Mouse (Mus musculus) stomach, embryonic 15.5 days (tissue): ENCODE measurements at regions not wholly inside any gene's neighbourhood (a gene's known extent, or its start where the extent isn't known, plus 50 kb on each side); places are given as distances from the start of the nearest gene placed in this dataset.
A peak's percentile ranks its signal among the peaks of the same experiment; 100 is the strongest.

Source experiments
- ATAC-seq: fragments of 200-750 bp; cut with Nextera tagmentation; 2 replicates; pipeline ENCODE4 v1.8.0; 2017; ENCODE audit warnings: low read depth, moderate number of reproducible peaks, moderate TSS enrichment; ENCODE audit not compliant: insufficient read depth, low FRiP score
- H3K27ac ChIP-seq: fragments of 300-500 bp; sonication (generic); 2 replicates; pipeline ENCODE4 v1.5.1; 2015; ENCODE audit warnings: mild to moderate bottlenecking, inconsistent platforms
- H3K27me3 ChIP-seq: fragments of 300-500 bp; sonication (generic); replicated peaks from 2 replicates; pipeline ENCODE4 v1.6.1; 2015; ENCODE audit warnings: inconsistent platforms
- H3K36me3 ChIP-seq: fragments of 300-500 bp; sonication (generic); 2 replicates; pipeline ENCODE4 v1.6.1; 2015; ENCODE audit warnings: inconsistent platforms
- H3K4me1 ChIP-seq: fragments of 300-500 bp; sonication (generic); 2 replicates; pipeline ENCODE4 v1.6.1; 2015; ENCODE audit warnings: inconsistent platforms
- H3K4me2 ChIP-seq: fragments of 300-500 bp; sonication (generic); 2 replicates; pipeline ENCODE4 v1.6.1; 2015; ENCODE audit warnings: mild to moderate bottlenecking, inconsistent platforms
- H3K4me3 ChIP-seq: fragments of 300-500 bp; sonication (generic); replicated peaks from 2 replicates; pipeline ENCODE4 v1.5.1; 2015; ENCODE audit warnings: inconsistent platforms
- H3K9ac ChIP-seq: fragments of 300-500 bp; sonication (generic); 2 replicates; pipeline ENCODE4 v1.6.1; 2015; ENCODE audit warnings: inconsistent platforms
- H3K9me3 ChIP-seq: fragments of 300-500 bp; sonication (generic); 2 replicates; pipeline ENCODE4 v1.6.1; 2016; ENCODE audit warnings: inconsistent platforms
- WGBS: fragments of 180-500 bp; shearing (Covaris S2); methylation state at CpG from one replicate; pipeline ENCODE4 v1.1.7; 2015; 5-methylcytosine and 5-hydroxymethylcytosine counted together

GRCm38 (mm10) chr13:101084193-101084592 is 251.0 kb upstream of the Slc30a5 start:
- Histone ChIP-seq H3K27ac (no peak overlapping the region), H3K27me3 (no peaks in the 10 kb centered on the region), H3K9me3 (no peaks in the 10 kb centered on the region), H3K36me3 (no peaks in the 10 kb centered on the region), H3K4me1 (no peaks in the 10 kb centered on the region), H3K9ac (no peak overlapping the region), H3K4me2 (no peak overlapping the region), H3K4me3 (no peak overlapping the region)
- WGBS = 93% methylated on average over 5 of the region's 5 CpGs
- no peak for ATAC-seq

GRCm38 (mm10) chr13:101083416-101083815 is 250.2 kb upstream of the Slc30a5 start:
- no peak overlapping the region for H3K4me3 ChIP-seq
- no peaks in the 10 kb centered on the region for H3K4me1 ChIP-seq
- WGBS = 49% methylated on average over 1 of the region's 1 CpGs
- no peaks in the 10 kb centered on the region for H3K27me3 ChIP-seq
- H3K27ac ChIP-seq = no peak overlapping the region
- H3K9ac ChIP-seq = no peak overlapping the region
- no peaks in the 10 kb centered on the region for H3K9me3 ChIP-seq
- H3K4me2 ChIP-seq = no peak overlapping the region
- no peaks in the 10 kb centered on the region for H3K36me3 ChIP-seq
- ATAC-seq = no peak

GRCm38 (mm10) chr13:101068489-101068888 is 235.3 kb upstream of the Slc30a5 start:
- WGBS = 56% methylated on average over 6 of the region's 6 CpGs
- Histone ChIP-seq H3K9ac (no peak overlapping the region), H3K36me3 (no peaks in the 10 kb centered on the region), H3K4me2 (no peak overlapping the region), H3K27ac (no peak overlapping the region), H3K9me3 (no peaks in the 10 kb centered on the region), H3K4me3 (no peak overlapping the region), H3K4me1 (no peaks in the 10 kb centered on the region), H3K27me3 (no peaks in the 10 kb centered on the region)
- ATAC-seq = no peak

GRCm38 (mm10) chr13:101062582-101062981 is 229.4 kb upstream of the Slc30a5 start:
- no peaks in the 10 kb centered on the region for H3K36me3 ChIP-seq
- no peak overlapping the region for H3K9ac ChIP-seq
- peak; percentile 50; the same call in 1 of the 2 replicates for ATAC-seq
- no peak overlapping the region for H3K4me2 ChIP-seq
- H3K27ac ChIP-seq = no peak overlapping the region
- H3K4me1 ChIP-seq = no peaks in the 10 kb centered on the region
- no peak overlapping the region for H3K4me3 ChIP-seq
- H3K27me3 ChIP-seq = no peaks in the 10 kb centered on the region
- 45% methylated on average over 8 of the region's 8 CpGs for WGBS
- no peaks in the 10 kb centered on the region for H3K9me3 ChIP-seq

GRCm38 (mm10) chr13:101061233-101062144 is 228.3 kb upstream of the Slc30a5 start:
- Histone ChIP-seq H3K27me3 (no peaks in the 10 kb centered on the region), H3K4me3 (no peak overlapping the region), H3K9me3 (no peaks in the 10 kb centered on the region), H3K9ac (no peak overlapping the region), H3K36me3 (no peaks in the 10 kb centered on the region), H3K4me1 (no peaks in the 10 kb centered on the region), H3K27ac (no peak overlapping the region), H3K4me2 (no peak overlapping the region)
- WGBS = 76% methylated on average over 15 of the region's 15 CpGs
- ATAC-seq = no peak

GRCm38 (mm10) chr13:101049511-101049910 is 216.3 kb upstream of the Slc30a5 start:
- Histone ChIP-seq H3K27me3 (no peaks in the 10 kb centered on the region), H3K9me3 (no peaks in the 10 kb centered on the region), H3K4me1 (no peaks in the 10 kb centered on the region), H3K4me2 (no peak overlapping the region), H3K9ac (no peak overlapping the region), H3K27ac (no peak overlapping the region), H3K36me3 (no peaks in the 10 kb centered on the region), H3K4me3 (no peak overlapping the region)
- ATAC-seq = no peak
- WGBS = 91% methylated on average over 1 of the region's 1 CpGs

GRCm38 (mm10) chr13:101032594-101032993 is 199.4 kb upstream of the Slc30a5 start:
- H3K4me2 ChIP-seq = no peak overlapping the region
- no peak overlapping the region for H3K27ac ChIP-seq
- no peaks in the 10 kb centered on the region for H3K36me3 ChIP-seq
- no peak for ATAC-seq
- no peaks in the 10 kb centered on the region for H3K4me1 ChIP-seq
- no peak overlapping the region for H3K4me3 ChIP-seq
- no peaks in the 10 kb centered on the region for H3K27me3 ChIP-seq
- WGBS = 64% methylated on average over 1 of the region's 1 CpGs
- H3K9ac ChIP-seq = no peak overlapping the region
- no peaks in the 10 kb centered on the region for H3K9me3 ChIP-seq

- no peak overlapping the region for H3K4me3 ChIP-seq
- H3K4me1 ChIP-seq = no peaks in the 10 kb centered on the region
- H3K36me3 ChIP-seq = no peaks in the 10 kb centered on the region
- no peak overlapping the region for H3K9ac ChIP-seq
- no peak overlapping the region for H3K27ac ChIP-seq
- no peaks in the 10 kb centered on the region for H3K9me3 ChIP-seq
- H3K27me3 ChIP-seq = no peaks in the 10 kb centered on the region
- ATAC-seq = no peak
- H3K4me2 ChIP-seq = no peak overlapping the region
Observed at GRCm38 (mm10) chr13:101026043-101026442, 192.8 kb upstream of the Slc30a5 start.

- no peak overlapping the region for H3K9ac ChIP-seq
- no peak overlapping the region for H3K27ac ChIP-seq
- no peak overlapping the region for H3K4me2 ChIP-seq
- H3K9me3 ChIP-seq = no peaks in the 10 kb centered on the region
- H3K36me3 ChIP-seq = no peaks in the 10 kb centered on the region
- ATAC-seq = no peak
- no peak overlapping the region for H3K4me3 ChIP-seq
- H3K27me3 ChIP-seq = no peaks in the 10 kb centered on the region
- 81% methylated on average over 2 of the region's 2 CpGs for WGBS
- no peaks in the 10 kb centered on the region for H3K4me1 ChIP-seq
Observed at GRCm38 (mm10) chr13:101025488-101025887, 192.3 kb upstream of the Slc30a5 start.

GRCm38 (mm10) chr13:101024971-101025370 is 191.7 kb upstream of the Slc30a5 start:
- Histone ChIP-seq H3K4me3 (no peak overlapping the region), H3K4me1 (no peaks in the 10 kb centered on the region), H3K4me2 (no peak overlapping the region), H3K27me3 (no peaks in the 10 kb centered on the region), H3K9ac (no peak overlapping the region), H3K36me3 (no peaks in the 10 kb centered on the region), H3K9me3 (no peaks in the 10 kb centered on the region), H3K27ac (no peak overlapping the region)
- WGBS = 78% methylated on average over 2 of the region's 2 CpGs
- ATAC-seq = no peak

GRCm38 (mm10) chr13:101019272-101019676 is 186.0 kb upstream of the Slc30a5 start:
- Histone ChIP-seq H3K27me3 (no peaks in the 10 kb centered on the region), H3K27ac (no peak overlapping the region), H3K36me3 (no peaks in the 10 kb centered on the region), H3K9me3 (no peaks in the 10 kb centered on the region), H3K9ac (no peak overlapping the region), H3K4me1 (no peaks in the 10 kb centered on the region), H3K4me2 (no peak overlapping the region), H3K4me3 (no peak overlapping the region)
- no peak for ATAC-seq
- WGBS = 76% methylated on average over 7 of the region's 7 CpGs

GRCm38 (mm10) chr13:101017041-101017440 is 183.8 kb upstream of the Slc30a5 start:
- H3K4me3 ChIP-seq = no peak overlapping the region
- H3K4me2 ChIP-seq = no peak overlapping the region
- no peaks in the 10 kb centered on the region for H3K36me3 ChIP-seq
- no peak for ATAC-seq
- no peaks in the 10 kb centered on the region for H3K9me3 ChIP-seq
- no peak overlapping the region for H3K27ac ChIP-seq
- no peak overlapping the region for H3K9ac ChIP-seq
- whole genome bisulfite sequencing = 61% methylated on average over 6 of the region's 6 CpGs
- H3K27me3 ChIP-seq = no peaks in the 10 kb centered on the region
- no peaks in the 10 kb centered on the region for H3K4me1 ChIP-seq
